Mouse (Mus musculus) CH12F3 (cell line): ENCODE measurements around the gene Wiz.

ENCODE experiments used
- in situ Hi-C: fragments of 300-500 bp; cut with MboI; formaldehyde crosslinking; loops from 2 replicates; pipeline ENCODE4 v1.14.3; 2020; ENCODE audit warnings: low sequenced_read_pairs

Gene Wiz

GRCm38 (mm10) chr17:32389101-32389659 is at the start of gene Wiz:
TSS of gene Wiz (minus strand) at chr17:32389439.
- in situ Hi-C loops: no loop called here

DNA sequence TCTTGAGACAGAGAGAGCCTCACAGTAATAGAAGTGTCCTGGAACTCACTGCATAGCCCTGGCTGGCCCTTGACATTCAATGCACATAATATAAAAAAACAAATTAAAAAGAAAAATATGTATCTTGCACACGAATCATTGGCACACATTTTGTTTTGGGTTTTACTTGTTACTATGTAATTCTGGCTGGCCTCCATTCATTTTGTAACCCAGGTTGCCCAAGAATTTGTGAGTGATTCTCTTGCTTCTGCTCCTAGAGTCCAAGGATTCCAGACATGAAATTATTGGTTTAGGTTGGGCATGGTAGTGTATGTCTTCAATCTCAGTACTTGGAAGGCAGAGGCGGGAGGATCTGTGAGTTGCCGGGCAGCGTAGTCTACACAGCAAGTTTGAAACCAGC is 47.9 kb upstream of the Wiz start:
- in situ Hi-C loops: no loop called here

GRCm38 (mm10) chr17:32435151-32435550 is 45.9 kb upstream of the Wiz start:
- in situ Hi-C loops: no loop called here

- in situ Hi-C loops: no loop called here
These were observed 45.1 kb upstream of the Wiz start for GRCm38 (mm10) chr17:32434324-32434723.

GRCm38 (mm10) chr17:32431972-32432371 is 42.7 kb upstream of the Wiz start:
- in situ Hi-C loops: no loop called here

DNA sequence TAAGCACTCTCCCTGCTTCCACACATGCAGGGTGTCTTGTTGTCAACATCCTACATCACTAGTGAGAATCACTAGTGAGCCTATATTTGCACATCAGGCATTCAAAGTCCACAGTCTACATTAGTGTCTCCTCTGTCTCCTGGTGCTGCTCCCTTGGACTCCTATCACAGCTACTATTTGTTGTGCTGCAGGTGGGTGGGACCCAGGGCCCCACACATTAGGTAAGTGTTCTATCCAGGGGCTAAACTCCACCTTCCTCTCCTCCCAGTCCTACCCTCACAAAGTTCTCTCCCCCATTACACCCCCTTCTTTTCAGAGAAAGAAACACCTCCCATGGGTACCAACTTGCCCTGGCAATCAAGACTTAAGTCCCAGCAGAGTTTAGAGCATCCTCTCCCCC is 37.4 kb upstream of the Wiz start:
- in situ Hi-C loops: loop anchor here (5.0 kb wide), 1 partner anchor 84 kb away; no protein-coding TSS in a partner anchor

- in situ Hi-C loops: no loop called here
These were observed 34.8 kb upstream of the Wiz start, which contains the start of gene Pglyrp2 for GRCm38 (mm10) chr17:32424034-32424433. TSS of gene Pglyrp2 (minus strand) at chr17:32424167.

GRCm38 (mm10) chr17:32420781-32421180 is 31.5 kb upstream of the Wiz start:
- in situ Hi-C loops: no loop called here

GRCm38 (mm10) chr17:32419989-32420388 is 30.8 kb upstream of the Wiz start:
- in situ Hi-C loops: no loop called here

GRCm38 (mm10) chr17:32416771-32417170 is 27.5 kb upstream of the Wiz start:
- in situ Hi-C loops: no loop called here

- in situ Hi-C loops: no loop called here
These were observed 26.3 kb upstream of the Wiz start for GRCm38 (mm10) chr17:32415417-32416020.

DNA sequence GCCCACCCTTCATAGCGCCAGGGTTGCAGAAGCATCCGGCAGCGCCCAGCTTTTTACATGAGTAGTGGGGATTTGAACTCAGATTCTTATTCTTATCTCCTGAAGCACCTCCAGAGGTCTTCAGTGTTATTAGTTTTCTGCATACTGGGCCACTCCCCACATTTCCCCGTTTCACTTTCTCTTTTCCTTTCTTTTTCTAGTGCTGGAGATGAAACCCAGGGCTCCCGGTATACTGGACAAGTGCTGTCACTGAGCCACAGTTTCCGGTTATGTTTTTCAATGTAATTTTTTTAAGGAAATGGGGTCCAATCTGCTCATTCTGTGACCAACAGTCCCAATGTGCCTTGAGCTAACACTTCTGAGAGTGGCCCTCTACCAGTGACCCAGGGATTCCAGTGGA is 22.7 kb upstream of the Wiz start:
- in situ Hi-C loops: no loop called here

DNA sequence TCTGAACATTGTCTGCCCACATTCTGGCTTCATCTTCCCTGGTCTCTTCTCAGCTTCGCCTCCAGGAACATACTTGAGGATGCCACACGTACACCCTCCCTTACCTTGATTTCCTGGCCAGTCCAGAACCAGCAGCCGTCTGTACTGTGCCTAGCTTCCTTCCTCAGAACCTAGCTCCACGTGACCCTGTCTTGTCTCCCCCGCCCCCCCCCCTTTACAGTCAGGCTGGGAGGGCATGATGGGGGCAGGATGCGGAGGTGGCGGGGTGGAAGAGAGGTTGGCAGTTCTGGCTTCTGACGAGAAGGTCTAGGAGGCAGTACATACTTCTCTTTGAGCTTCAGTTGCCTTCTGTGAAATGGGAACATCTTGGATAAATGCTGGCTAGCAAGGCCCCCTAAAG is 14.2 kb upstream of the Wiz start, which contains the start of gene Rasal3:
TSS of gene Rasal3 (minus strand) at position 167 of the 400 bp plus-strand sequence.
- in situ Hi-C loops: no loop called here

- in situ Hi-C loops: no loop called here
These were observed 13.5 kb upstream of the Wiz start for GRCm38 (mm10) chr17:32402779-32403157.

DNA sequence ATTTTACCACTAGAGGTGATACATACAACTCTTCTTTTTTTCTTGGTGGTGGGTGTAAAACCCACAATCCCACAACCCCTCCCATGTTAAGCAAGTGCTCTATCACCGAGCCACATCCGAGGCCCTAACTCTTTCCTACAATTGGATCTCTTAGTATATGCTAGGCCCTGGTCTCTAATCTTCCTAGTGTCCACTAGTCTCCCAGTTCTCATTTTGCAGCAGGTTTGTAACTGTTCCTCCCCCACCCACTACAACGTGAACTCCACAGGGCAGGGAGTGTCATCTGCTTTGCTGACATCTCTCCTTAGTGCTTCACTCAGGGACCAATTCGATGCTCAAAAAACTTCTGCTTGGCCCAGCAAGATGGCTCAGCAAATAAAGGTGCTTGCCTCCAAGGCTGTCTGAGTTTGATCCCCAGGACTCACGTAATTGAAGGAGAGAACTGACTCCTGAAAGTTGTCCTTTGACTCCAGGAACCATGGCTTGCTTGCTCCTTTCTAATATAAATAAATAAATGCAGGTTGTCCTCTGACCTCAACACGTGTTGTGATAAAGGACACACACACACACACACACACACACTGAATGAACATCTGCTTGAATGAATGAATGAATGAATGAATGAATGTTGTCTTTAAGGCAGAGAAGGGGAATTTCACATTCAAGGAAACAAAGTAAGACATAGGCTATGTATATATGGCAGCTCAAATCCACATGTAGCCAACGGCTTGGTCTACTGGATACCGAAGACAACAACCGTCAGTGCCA is 13.0 kb upstream of the Wiz start:
- in situ Hi-C loops: no loop called here

GRCm38 (mm10) chr17:32396266-32396665 is 7.0 kb upstream of the Wiz start:
- in situ Hi-C loops: no loop called here

DNA sequence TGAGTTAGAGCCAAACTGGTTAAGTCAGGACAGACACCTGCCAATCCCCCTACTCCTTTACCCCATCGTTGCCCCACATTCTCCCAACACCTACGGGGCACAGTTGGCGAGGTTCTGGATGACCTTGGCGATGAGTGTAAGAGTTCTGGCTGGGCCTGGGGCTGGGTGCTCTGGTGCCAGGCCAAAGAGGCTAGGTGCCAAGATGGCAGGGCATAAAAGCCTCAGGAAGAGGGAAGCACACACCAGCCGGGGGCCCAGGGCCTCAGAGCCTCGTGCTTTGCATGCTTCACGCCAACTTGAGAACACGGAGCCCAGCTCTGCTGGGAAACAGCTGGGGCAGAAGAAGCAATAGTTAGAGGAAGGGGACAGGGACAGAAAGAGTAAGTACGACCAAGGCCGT is 4.7 kb upstream of the Wiz start:
- in situ Hi-C loops: no loop called here

GRCm38 (mm10) chr17:32388370-32389100 is 704 bp downstream of the Wiz start:
- in situ Hi-C loops: no loop called here

GRCm38 (mm10) chr17:32387986-32388369 is 1.3 kb downstream of the Wiz start:
- in situ Hi-C loops: no loop called here

- in situ Hi-C loops: no loop called here
These were observed 2.4 kb downstream of the Wiz start for GRCm38 (mm10) chr17:32386659-32387432.

DNA sequence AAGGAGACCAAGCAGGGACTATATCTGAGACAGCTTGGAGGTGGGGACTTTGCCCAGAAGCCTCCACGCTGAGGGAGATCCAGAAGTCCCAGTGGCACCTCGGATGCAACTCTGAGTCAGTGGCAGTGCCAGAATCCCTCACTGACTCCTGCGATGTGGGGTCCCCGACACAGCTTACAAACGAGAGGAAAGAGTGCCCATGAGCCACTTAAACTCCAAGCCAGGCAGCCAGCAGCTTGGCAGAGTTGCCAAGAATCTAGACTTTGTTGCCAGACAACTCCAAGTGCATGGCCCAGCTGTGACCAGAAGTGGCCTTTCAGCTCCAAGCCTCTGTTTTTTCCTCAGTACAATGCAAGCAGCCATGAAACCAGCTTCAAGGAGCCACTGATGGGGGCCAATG is 5.6 kb downstream of the Wiz start:
- in situ Hi-C loops: no loop called here
